Mouse (Mus musculus) neural tube, embryonic 14.5 days (tissue): ENCODE data around the gene Tmem94. TPM values are rescaled to one million over a fixed set of nuclear protein-coding genes. Genes with fewer than 3 reads are reported as not detected.
A peak's percentile ranks its signal among the peaks of the same experiment; 100 is the strongest.

ENCODE experiments used
- ATAC-seq: fragments of 200-750 bp; cut with Nextera tagmentation; 2 replicates; pipeline ENCODE4 v1.8.0; 2017; ENCODE audit warnings: low read depth, mild to moderate bottlenecking, moderate TSS enrichment, moderate library complexity
- H3K27ac ChIP-seq: fragments of 300-500 bp; sonication (generic); 2 replicates; pipeline ENCODE4 v1.5.1; 2014; ENCODE audit warnings: low read depth, mild to moderate bottlenecking, control low read depth, low read length, moderate library complexity, mixed read lengths
- H3K27me3 ChIP-seq: fragments of 300-500 bp; sonication (generic); 2 replicates; pipeline ENCODE4 v1.6.1; 2014; ENCODE audit warnings: low read length; ENCODE audit not compliant: control insufficient read depth, insufficient read depth
- H3K36me3 ChIP-seq: fragments of 300-500 bp; sonication (generic); 2 replicates; pipeline ENCODE4 v1.6.1; 2014; ENCODE audit warnings: low read length, mixed read lengths; ENCODE audit not compliant: control insufficient read depth, insufficient read depth
- H3K4me1 ChIP-seq: fragments of 300-500 bp; sonication (generic); 2 replicates; pipeline ENCODE4 v1.6.1; 2014; ENCODE audit warnings: low read length; ENCODE audit not compliant: control insufficient read depth, insufficient read depth
- H3K4me2 ChIP-seq: fragments of 300-500 bp; sonication (generic); 2 replicates; pipeline ENCODE4 v1.6.1; 2014; ENCODE audit warnings: mild to moderate bottlenecking, low read depth, low read length, control low read depth
- H3K4me3 ChIP-seq: fragments of 300-500 bp; sonication (generic); 2 replicates; pipeline ENCODE4 v1.5.1; 2014; ENCODE audit warnings: low read depth, low read length, control low read depth, mixed read lengths
- H3K9ac ChIP-seq: fragments of 300-500 bp; sonication (generic); replicated peaks from 2 replicates; pipeline ENCODE4 v1.6.1; 2014; ENCODE audit warnings: low read depth, mild to moderate bottlenecking, control low read depth, low read length, mixed read lengths
- H3K9me3 ChIP-seq: fragments of 300-500 bp; sonication (generic); 2 replicates; pipeline ENCODE4 v1.6.1; 2016; ENCODE audit warnings: low read length; ENCODE audit not compliant: control insufficient read depth
- WGBS: fragments of 180-500 bp; shearing (Covaris S2); extraction: QIAGEN DNeasy Blood & Tissue Kit; methylation state at CpG from one replicate; pipeline ENCODE4 v1.1.7; 2014; 5-methylcytosine and 5-hydroxymethylcytosine counted together
- polyA plus RNA-seq: library from polyadenylated mRNA; unstranded; fragments of >200 nt; fragmentation: Nextera tagmentation; extraction: Ambion mirVana; gene quantifications from 2 replicates; pipeline ENCODE4 v1.2.1, GENCODE M21; 2014

Tmem94 gene
- 17.0 and 21.7 TPM in 2 replicates for polyA plus RNA-seq

DNA sequence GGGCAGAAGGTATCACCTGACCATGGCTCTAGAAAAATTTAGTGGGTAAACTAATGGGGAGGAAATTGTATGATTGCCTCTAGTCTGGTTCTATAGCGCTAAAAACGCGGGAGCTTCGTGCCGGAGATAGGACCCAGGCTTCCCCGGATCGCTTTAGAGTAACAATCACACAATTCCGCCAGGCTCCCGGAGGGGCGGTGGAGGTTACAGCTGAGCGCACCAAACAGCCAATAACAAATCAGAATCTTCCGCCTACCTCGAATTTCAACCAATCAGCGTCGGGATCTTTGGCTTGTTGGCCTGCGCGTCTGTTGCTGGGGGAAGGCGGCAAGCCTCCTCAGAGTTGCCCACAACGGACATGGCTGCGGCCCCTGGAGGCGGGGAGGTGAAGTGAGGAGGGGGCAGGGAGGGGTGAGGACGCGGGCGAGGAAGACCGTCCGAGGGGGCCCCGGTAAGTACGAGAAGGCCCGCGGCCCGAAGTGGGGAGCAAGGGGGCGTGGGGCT lies at the start of gene Tmem94:
TSS of gene Tmem94 (plus strand) at position 331 of the 504 bp plus-strand sequence.
- ATAC-seq: peak; percentile 96
- Histone ChIP-seq H3K9ac (peak within 1 kb of the TSS; percentile 92), H3K4me3 (peak within 1 kb of the TSS; percentile 83), H3K36me3 (no peaks in the 10 kb centered on the region), H3K27ac (peak within 1 kb of the TSS; percentile 93), H3K9me3 (no peaks in the 10 kb centered on the region), H3K4me2 (peak within 1 kb of the TSS; percentile 86), H3K27me3 (no peaks in the 10 kb centered on the region), H3K4me1 (peaks cover 24% of the 10 kb centered on the region)
- 1% methylated on average over 32 of the region's 32 CpGs for WGBS

DNA sequence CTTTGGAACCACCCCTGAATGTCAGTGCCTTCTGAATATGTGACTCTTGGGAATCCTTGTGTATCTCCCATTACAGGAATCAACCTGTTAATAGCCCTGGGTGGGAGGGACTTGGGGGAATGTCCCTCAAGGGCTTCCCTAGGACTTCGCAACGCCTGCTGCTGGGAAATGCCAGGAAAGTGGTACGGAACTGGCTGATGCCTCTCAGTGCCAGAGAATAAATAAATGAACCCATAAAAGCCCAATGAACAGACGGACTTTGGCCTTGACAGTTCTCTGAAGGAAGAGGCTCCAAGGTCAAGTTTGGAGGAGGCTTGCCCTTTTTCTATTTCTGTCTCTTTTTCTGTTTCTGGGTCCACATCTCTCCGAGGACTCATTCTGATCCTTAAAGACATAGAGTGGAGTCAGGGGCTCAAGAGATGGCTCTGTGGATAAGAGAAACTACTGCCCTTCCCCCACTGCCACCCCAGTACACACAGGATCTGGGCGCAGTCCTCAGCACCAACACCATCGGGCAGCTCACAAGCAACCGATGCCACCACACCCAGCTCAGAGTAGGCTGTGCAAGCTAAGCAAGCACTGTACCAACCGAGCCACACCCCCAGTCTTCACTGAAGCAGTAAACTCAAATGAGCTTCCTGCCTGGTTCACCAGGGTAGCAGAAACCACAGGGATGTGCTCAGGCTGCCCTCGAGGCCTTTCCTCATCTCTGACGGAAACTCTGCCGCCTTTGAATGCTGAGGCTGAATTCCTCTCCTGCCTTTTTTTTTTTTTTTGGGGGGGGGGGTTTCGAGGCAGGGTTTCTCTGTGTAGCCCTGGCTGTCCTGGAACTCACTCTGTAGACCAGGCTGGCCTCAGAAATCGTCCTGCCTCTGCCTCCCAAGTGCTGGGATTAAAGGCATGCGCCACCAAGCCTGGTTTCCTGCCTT lies 48.6 kb upstream of the Tmem94 start:
- Histone ChIP-seq H3K9me3 (no peaks in the 10 kb centered on the region), H3K4me1 (no peaks in the 10 kb centered on the region), H3K27ac (no peak overlapping the region), H3K4me2 (no peak overlapping the region), H3K27me3 (no peaks in the 10 kb centered on the region), H3K9ac (no peak overlapping the region), H3K4me3 (no peak overlapping the region), H3K36me3 (no peaks in the 10 kb centered on the region)
- ATAC-seq: no peak
- WGBS: 74% methylated on average over 15 of the region's 15 CpGs

DNA sequence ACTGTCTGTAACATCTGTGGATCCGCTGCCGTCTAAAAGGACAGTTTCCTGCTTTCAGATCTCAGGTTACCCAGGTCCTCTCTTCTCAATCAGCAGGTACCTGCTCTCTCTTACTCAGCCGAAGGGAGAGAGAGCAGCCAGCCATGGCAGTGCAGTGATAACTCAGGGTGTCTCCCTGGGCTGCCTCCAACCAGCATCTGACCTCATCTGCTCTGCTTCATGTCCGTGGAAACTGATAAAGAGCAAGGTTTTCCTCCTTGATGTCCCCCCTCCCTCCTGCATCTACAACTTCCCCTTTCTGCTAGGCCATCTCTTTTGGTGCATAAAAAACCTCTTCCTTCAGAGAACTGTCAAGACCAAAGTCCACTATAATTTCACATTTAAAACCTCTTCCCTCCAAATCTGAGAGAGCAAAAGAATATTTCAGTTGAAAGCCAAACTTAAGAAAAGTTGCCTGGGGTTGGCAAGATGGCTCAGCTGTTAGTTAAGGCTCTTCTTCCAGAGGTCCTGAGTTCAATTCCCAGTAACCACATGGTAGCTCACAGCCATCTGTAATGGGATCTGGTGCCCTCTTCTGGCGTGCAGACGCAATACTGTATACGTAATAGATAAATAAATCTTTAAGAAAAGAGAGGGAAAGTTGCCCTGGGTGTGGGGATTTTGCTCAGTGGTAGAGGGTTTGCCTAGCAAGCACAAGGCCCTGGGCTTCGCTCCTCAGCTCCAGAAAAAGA lies 47.4 kb upstream of the Tmem94 start:
- no peaks in the 10 kb centered on the region for H3K36me3 ChIP-seq
- no peaks in the 10 kb centered on the region for H3K4me1 ChIP-seq
- H3K4me2 ChIP-seq: no peak overlapping the region
- H3K9me3 ChIP-seq: no peaks in the 10 kb centered on the region
- no peak overlapping the region for H3K9ac ChIP-seq
- no peak for ATAC-seq
- 53% methylated on average over 8 of the region's 8 CpGs for WGBS
- H3K27me3 ChIP-seq: no peaks in the 10 kb centered on the region
- no peak overlapping the region for H3K4me3 ChIP-seq
- H3K27ac ChIP-seq: no peak overlapping the region

DNA sequence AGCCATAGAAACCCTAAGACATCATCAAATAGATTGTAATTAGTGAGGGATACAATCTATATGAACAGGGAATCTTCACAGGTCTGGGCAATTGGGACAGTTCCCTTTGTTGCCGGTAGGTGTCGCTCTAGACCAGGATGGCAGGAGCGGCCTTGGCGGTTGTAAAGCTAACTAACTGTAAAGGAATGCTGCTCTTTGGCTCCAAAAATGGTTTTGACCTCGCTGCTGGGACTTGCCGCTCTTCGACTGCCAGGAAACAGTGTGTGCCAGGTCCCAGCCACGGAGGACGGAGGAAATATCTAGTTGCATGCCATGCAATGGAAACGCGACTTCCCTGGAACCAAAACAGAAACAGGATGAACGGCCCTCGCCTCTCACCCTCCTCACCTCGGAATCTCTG lies 42.6 kb upstream of the Tmem94 start:
- Histone ChIP-seq H3K4me2 (no peak overlapping the region), H3K9me3 (no peaks in the 10 kb centered on the region), H3K27ac (no peak overlapping the region), H3K36me3 (no peaks in the 10 kb centered on the region), H3K27me3 (no peaks in the 10 kb centered on the region), H3K4me3 (no peak overlapping the region), H3K9ac (no peak overlapping the region), H3K4me1 (no peaks in the 10 kb centered on the region)
- 19% methylated on average over 14 of the region's 14 CpGs for WGBS
- no peak for ATAC-seq

DNA sequence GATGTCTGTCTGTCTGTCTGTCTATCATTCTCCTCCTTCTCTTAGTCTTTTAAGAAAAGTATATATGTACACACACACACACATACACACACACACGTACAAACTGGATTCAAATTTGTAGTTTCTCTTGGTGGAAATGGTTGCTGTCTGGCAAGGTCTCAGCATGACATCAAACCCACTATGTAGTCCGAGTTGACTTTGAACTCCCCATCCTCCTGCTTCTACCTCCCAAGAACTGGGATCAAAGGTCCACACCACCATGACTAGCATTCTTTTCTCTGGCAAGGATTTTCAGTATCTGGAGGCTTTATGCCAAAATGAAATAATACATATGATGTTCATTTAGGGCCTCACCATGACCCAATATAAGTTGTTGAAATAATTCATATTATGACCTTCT lies 42.0 kb upstream of the Tmem94 start:
- H3K4me2 ChIP-seq: no peak overlapping the region
- ATAC-seq: no peak
- no peak overlapping the region for H3K4me3 ChIP-seq
- no peaks in the 10 kb centered on the region for H3K36me3 ChIP-seq
- no peak overlapping the region for H3K9ac ChIP-seq
- no peak overlapping the region for H3K27ac ChIP-seq
- H3K4me1 ChIP-seq: no peaks in the 10 kb centered on the region
- 68% methylated on average over 2 of the region's 2 CpGs for whole genome bisulfite sequencing
- no peaks in the 10 kb centered on the region for H3K9me3 ChIP-seq
- no peaks in the 10 kb centered on the region for H3K27me3 ChIP-seq

DNA sequence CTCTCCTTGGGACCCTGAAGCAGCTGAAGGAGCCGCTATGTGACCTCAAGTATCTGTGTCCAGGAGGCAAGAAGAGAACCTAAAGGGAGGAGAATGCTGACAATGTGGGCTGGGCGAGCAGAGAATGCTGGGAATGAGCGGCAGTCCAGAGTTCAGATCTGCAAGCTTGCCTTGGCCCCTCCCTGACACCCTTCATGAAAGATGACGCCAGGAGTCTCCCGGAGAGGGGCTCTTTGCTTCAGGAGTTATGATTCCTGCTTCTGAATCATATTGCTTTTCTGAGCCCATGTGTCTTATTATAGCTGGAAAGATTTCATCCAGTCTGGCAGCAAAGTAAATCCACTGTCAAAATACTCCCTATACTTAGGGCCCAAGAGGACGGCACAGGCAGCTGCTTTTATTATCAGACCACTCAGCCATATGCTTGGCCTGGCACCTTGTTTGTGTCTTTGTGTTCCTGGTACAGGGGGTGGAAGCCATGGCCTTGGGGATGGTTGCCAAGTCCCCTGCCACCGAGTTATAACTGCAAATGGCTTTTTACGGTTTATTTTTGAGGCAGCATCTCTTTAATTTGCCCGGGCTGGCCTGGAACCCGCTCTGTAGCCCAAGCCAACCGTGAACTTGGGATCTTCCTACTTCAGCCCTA lies 31.1 kb upstream of the Tmem94 start:
- no peaks in the 10 kb centered on the region for H3K36me3 ChIP-seq
- no peak overlapping the region for H3K4me3 ChIP-seq
- no peaks in the 10 kb centered on the region for H3K4me1 ChIP-seq
- H3K27ac ChIP-seq: no peak overlapping the region
- no peaks in the 10 kb centered on the region for H3K27me3 ChIP-seq
- H3K9ac ChIP-seq: no peak overlapping the region
- no peak for ATAC-seq
- no peak overlapping the region for H3K4me2 ChIP-seq
- H3K9me3 ChIP-seq: no peaks in the 10 kb centered on the region
- WGBS: 48% methylated on average over 11 of the region's 11 CpGs

DNA sequence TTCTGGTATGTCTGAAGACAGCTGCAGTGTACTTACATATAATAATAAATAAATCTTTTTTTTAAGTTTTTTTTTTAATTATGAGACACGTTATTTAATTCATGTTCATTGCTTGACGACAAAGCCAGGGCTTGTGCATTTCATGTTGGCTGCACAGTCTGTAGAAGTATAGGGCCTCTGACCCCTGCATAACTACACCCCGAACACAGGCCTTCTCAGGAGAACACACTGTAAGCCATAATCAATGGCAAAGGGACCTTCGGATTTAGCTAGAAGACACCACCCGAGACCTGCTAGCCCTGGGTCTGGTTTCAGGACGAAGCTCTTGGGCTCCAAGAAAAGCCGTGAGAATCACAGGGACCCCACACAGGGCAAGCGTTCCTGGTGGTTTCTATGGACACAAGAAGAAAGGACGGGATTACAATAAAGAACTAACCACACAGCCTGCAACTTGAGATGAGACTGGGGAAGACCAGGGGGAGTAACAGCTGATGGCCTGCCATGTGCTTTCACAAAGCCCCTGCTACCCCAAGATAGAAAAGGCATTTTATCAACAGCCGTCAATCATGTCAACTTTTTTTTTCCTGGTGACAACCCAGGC lies 27.5 kb upstream of the Tmem94 start:
- H3K9me3 ChIP-seq: no peaks in the 10 kb centered on the region
- H3K4me2 ChIP-seq: no peak overlapping the region
- no peaks in the 10 kb centered on the region for H3K27me3 ChIP-seq
- no peak overlapping the region for H3K4me3 ChIP-seq
- H3K36me3 ChIP-seq: no peaks in the 10 kb centered on the region
- WGBS: 32% methylated on average over 10 of the region's 10 CpGs
- no peaks in the 10 kb centered on the region for H3K4me1 ChIP-seq
- ATAC-seq: no peak
- H3K9ac ChIP-seq: no peak overlapping the region
- 0 out of 2 replicates have a peak overlapping the region, but pooled peaks have one; percentile 29 for H3K27ac ChIP-seq

DNA sequence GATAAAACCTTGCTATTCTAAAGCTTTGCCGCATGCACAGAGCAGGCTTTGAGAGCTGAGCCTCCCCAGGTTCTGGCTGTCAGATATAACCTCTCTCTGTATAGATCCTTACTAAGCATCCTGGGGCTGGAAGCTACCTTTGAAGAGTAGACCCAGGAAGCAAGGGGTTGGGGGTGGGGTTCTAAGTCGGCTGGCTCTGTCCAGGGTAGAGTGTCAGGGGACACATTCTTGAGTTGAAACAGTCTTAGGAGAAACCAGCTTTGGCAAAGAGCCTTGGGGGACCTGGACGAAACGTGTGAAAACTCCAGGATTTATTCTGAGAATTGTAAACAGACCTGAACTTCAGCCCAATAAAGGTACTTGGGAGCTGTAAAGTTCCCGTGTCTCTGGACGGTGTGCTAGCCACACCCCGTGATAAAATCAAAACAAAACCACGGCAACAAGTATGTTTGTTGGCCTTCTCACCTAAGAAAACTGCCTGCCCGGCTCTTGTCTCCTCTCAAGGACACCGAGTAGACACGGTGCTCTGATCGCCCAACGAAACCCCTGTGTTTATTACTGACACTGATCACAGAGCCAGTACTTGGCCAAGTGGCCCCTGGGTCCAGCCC lies 26.9 kb upstream of the Tmem94 start:
- Histone ChIP-seq H3K4me1 (no peaks in the 10 kb centered on the region), H3K27me3 (no peaks in the 10 kb centered on the region), H3K36me3 (no peaks in the 10 kb centered on the region), H3K27ac (no peak overlapping the region), H3K4me2 (no peak overlapping the region), H3K9ac (no peak overlapping the region), H3K4me3 (no peak overlapping the region), H3K9me3 (no peaks in the 10 kb centered on the region)
- 43% methylated on average over 13 of the region's 13 CpGs for WGBS
- no peak for ATAC-seq
